Mouse (Mus musculus): ENCODE results near the gene Txndc2.
A peak's percentile ranks its signal among the peaks of the same experiment; 100 is the strongest.

The Txndc2 gene

DNA sequence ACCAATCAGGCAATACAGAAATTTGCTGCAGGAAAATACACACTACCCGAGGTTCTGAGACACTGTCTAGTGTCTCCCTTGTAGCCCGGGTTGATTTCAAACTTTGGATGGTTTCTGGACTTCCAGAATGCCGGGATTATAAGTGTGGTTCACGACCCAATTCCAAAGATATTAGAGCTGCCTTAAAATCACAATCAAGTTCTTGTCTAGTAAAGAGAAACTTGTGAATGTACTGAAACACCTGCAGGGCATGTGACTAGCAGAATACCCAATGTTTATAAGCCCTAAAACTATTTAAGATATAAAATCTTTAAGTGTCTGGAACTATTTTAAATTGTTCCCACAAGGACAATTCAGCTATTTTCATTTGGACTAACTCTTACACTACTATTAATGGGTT lies 30.2 kb downstream of the Txndc2 start:
- DNase-seq = no peak

- no peak for DNase-seq
Observed at GRCm38 (mm10) chr17:65608743-65609142, 33.2 kb downstream of the Txndc2 start.

GRCm38 (mm10) chr17:65608312-65608687 lies 33.7 kb downstream of the Txndc2 start:
- DNase-seq = no peak

GRCm38 (mm10) chr17:65607574-65608311 lies 34.2 kb downstream of the Txndc2 start:
- DNase-seq = peak in 1 of 2 experiments; percentile 11

- DNase-seq = no peak
Observed at GRCm38 (mm10) chr17:65606014-65606413, 36.0 kb downstream of the Txndc2 start.

- DNase-seq = no peak
Observed at GRCm38 (mm10) chr17:65604892-65605291, 37.1 kb downstream of the Txndc2 start.

DNA sequence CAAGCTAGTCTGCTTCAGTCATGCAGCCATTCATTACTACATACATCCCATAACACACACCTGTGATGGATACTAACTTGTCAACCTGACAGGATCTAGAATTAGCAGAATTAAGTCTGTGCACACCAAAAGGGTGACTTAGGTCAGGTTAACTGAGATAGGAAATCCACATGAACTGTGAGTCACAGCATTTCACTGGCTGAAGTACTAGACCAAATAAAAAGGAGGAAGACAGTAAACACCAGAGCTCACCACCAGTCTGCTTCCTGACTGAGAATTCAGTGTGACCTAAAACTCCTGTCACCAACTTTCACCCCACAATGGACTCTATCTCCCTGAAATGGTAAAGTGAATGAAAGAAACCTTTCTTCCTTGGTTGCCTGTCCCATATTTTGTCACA lies 37.7 kb downstream of the Txndc2 start:
- no peak for DNase-seq

DNA sequence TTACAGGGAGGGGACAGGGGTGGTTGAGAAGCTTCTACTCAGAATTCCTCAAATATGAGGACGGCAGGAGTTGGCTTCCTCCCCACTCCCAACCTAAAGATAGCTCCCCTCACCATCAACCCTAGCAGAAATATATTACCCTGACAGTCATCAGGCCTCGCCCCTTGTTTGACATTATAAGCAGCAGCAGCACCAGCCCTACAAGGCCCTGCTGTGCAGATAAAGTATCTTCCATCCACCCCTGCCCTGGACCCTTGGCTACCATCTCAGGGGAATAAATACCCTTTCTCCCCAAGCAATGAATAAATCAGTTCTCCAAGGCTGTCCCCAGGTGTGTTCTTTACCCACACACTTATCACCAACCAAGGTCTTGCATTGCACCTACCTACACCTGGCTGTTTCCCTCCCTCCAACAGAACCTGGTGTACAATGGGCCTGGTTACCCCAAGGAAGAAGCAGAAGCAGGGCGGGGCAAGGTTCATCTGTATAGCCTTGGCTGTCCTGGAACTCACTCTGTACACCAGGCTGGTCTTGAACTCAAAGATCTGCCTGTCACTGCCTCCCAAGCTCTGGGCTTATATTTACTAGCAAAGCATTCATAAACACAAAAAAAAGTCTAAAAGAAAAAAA lies 44.0 kb downstream of the Txndc2 start:
- DNase-seq = no peak

GRCm38 (mm10) chr17:65594687-65595086 lies 47.3 kb downstream of the Txndc2 start:
- DNase-seq = no peak
